Mouse (Mus musculus): Measurements from ENCODE around the gene Mthfs.
"Not testable (repeated sequence)": the region's sequence is repeated elsewhere in the genome, so short reads cannot be mapped to it uniquely, and the experiment has no call there.

DNA sequence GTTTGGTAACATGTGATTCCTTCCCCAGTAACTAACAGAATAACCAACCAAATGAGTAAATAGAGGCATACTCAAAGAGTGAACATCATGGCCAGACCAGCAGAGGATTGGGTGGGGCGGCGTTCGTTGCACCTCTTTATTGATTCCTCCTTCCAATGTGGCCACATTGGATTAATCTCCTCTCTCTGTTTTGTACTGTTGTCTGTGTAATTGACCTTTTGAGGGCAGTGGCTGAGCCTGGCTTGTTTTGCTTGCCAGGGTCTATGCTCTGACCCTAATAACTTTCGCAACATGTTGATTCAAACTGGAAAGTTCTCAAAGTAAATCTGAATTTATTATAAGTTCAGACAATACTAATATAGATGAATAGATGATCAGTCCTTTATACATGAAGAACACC is 9.2 kb downstream of the Mthfs start:
- TF ChIP-seq CTCF (conservative IDR thresholded peaks at IDR 0.05; ENCODE audit: insufficient read depth, insufficient read length, low read depth, low read length); POLR2A (IDR thresholded peaks at IDR 0.05; ENCODE audit: low read depth, low read length): not testable (repeated sequence)

Measured in kidney, adult 2 months (tissue).